Mouse (Mus musculus) ovary, postnatal 10 days (tissue): ENCODE measurements around the gene Gabra6.

Experiments used
- DNase-seq: peaks from one replicate; pipeline ENCODE4 v3.0.0; 2022; ENCODE audit warnings: low spot score

The Gabra6 gene

GRCm38 (mm10) chr11:42320882-42321281, at the start of gene Gabra6:
Gene Gabra6 (minus strand): TSS chr11:42321072.
- no peak for DNase-seq

DNA sequence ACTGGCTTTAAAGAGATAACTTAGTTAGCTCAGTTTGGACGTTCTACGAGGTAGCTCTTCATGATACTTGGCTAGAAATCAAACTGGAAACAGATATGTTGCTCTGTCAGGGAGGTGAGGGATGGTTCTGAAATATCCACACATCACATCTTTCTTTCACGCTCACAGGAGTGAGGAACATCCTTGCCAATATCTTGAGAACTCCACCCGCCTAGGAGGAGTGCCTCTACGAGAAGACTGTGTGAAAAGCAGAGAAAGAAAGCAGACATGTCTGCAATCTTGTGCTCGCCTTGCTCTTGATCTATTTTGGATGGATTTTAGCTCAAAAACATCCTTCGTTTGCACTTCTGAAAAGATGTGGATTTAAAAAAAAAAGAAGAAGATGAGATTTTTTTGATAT, 44.7 kb upstream of the Gabra6 start:
- DNase-seq = no peak

GRCm38 (mm10) chr11:42332121-42332520, 11.2 kb upstream of the Gabra6 start:
- no peak for DNase-seq

DNA sequence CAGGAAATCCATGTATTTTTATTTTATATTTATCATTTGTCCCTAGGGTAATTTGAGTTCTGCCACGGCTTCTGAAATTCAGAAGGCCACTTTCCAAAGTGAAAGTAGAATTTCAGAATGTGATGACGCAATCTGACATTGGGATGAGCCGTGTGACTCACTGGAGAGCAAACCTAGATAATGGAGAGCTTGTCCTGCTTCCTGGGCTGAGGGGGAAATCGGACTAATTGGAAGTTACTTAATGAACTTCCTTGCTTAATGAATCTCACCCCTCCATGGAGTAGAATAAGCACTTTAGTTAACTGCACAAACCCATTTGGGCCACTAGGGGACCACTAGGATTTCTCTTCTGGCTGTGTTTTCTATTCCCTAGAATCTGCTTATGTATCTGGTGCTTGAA, 5.4 kb upstream of the Gabra6 start:
- no peak for DNase-seq

DNA sequence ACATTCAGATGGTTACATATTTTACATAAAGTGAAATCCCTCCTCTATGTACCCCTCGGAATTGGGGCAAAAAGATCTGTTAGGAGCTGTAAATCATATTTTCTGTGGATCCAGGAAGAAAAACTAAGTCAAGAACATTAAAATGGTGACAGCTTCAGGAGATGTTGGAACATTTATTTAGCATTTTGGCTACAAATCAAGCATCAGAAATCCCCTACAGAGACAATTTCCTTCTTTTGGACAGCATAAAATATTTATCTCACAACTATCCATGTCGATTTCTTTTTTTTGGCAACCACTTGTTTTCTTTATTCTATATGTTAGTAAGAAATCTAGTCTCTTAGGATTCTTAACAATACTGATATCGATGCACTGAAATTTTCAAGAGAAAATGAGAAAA, 688 bp upstream of the Gabra6 start:
- no peak for DNase-seq

DNA sequence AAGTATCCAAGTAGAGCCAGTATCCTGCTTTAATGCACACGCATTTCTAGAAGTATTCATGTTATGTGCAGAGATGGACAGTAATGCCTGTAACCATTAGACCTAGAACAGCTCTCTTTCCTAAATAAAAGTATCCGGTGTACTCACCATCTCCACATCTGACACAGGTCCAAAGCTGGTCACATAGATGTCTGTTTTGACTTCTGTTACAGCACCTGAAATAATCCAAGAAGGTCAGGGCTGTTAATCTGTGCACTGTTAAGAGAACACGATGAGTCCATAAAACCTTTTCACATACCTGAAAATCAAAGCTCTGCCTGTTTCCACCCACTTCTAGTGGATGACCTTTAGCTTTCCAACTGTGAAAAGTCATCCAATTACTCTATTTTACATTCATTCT, 1.4 kb downstream of the Gabra6 start:
- DNase-seq = no peak

DNA sequence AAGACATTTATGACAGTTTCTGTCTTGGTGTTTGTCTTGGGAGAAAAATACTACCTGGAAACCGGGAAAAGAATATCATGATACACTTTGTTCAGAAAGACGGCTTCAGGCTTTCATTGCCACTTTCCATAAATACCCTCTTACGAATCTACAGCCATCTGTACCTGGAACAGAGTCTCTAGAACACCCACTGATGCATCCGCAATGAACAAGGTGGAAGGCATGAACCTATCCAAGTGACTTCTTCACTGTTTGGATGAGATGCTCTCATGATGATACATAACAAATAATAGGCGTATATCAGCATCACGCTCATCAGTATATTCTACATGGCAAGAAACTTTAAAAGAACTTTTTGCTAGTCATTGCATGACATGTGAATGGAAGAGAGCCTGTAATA, 1.8 kb downstream of the Gabra6 start:
- DNase-seq = no peak

DNA sequence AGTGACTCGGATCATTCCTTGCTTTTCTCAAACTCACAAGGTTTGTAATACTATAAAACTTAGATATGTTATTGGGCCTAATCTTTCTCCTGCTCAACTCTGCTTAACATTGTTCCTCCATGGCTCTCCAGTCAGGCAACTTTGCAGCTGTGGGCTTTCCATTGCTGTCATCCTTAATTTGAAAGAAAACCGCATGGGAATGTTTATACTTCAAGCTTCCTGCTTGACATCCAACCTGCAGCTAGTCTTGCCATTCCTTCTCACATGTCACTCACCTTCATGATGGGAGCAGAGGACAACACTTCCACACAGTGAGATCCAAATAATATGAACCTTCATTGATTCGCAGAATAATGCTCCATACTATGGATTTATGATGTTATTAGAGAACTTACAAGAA, 2.9 kb downstream of the Gabra6 start:
- DNase-seq = no peak

DNA sequence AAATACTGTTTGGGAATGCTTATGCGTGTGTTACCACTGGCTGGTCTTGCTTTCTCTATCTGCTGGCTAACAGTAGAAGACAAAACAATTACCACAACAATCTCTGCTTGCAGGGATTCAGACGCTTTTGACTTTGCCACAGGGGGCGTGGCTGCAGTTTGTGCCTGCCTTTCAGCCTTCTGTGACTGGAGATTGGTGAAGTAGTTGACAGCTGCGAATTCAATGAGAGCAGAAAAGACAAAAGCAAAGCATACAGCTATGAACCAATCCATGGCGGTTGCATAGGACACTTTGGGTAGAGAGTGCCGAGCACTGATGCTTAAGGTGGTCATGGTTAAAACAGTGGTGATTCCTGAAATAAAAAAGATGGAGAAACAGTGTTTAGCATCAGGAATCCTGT, 6.0 kb downstream of the Gabra6 start:
- DNase-seq = no peak

GRCm38 (mm10) chr11:42310892-42311291, 10.0 kb downstream of the Gabra6 start:
- no peak for DNase-seq

DNA sequence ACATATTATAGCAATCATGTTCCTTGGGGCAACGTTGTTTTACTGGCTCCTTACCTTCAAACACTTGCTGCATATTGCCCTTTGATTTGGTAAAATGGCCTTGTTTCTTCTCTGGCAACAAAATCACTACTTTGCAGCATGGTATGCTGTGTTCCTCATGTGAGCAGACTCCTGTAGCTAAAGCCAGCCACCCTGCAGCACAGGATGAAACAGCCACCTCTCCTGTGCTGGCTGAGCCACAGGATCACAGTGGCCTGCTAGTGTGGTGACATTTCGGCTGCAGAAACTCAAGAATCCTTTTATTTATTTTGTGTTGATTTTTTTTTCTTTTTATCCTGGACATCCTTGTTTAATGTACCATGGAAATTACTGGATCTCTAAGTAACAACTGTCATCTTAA, 11.8 kb downstream of the Gabra6 start:
- no peak for DNase-seq

GRCm38 (mm10) chr11:42306095-42306494, 14.8 kb downstream of the Gabra6 start:
- DNase-seq = no peak

DNA sequence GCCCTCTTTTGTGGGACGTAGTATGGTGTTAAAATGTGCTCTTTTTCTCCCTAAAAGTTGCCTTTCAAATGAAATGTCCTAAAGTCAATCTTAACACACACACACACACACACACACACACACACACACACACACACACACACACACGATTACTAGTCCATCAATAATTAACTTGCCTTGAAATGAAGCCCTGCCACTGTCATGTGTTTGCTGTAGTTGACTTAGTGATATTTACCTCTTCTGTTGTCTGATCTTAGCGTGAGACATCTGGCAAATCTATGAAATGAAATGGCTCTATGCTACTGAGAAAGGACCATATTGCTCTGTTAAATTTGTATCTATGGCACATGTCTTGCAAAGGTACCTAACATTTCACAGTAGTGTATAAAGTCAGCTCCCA, 61.9 kb downstream of the Gabra6 start:
- DNase-seq = no peak
